Mouse (Mus musculus) testis, postnatal 10 days (tissue): Measurements from ENCODE around the gene Ces3b.
A peak's percentile ranks its signal among the peaks of the same experiment; 100 is the strongest.
"Not testable (repeated sequence)": the region's sequence is repeated elsewhere in the genome, so short reads cannot be mapped to it uniquely, and the experiment has no call there.

Experiments used
- DNase-seq: peaks from one replicate; pipeline ENCODE4 v3.0.0; 2021; ENCODE audit warnings: low spot score

Ces3b gene

GRCm38 (mm10) chr8:105083449-105084050, at the start of gene Ces3b:
Gene Ces3b (plus strand): TSS chr8:105083753.
- no peak for DNase-seq

- no peak for DNase-seq
Measured at GRCm38 (mm10) chr8:105043510-105043909, 40.0 kb upstream of the Ces3b start.

GRCm38 (mm10) chr8:105045824-105046401, 37.6 kb upstream of the Ces3b start:
- no peak for DNase-seq

- no peak for DNase-seq
Measured at GRCm38 (mm10) chr8:105048371-105048854, 35.1 kb upstream of the Ces3b start, which contains the start of gene Ces3a. Gene Ces3a (plus strand): TSS chr8:105048601.

GRCm38 (mm10) chr8:105056211-105056610, 27.3 kb upstream of the Ces3b start:
- no peak for DNase-seq

GRCm38 (mm10) chr8:105060056-105060455, 23.5 kb upstream of the Ces3b start:
- no peak for DNase-seq

- peak; percentile 63 for DNase-seq
Measured at GRCm38 (mm10) chr8:105066761-105067160, 16.8 kb upstream of the Ces3b start.

GRCm38 (mm10) chr8:105067905-105068304, 15.6 kb upstream of the Ces3b start:
- DNase-seq: not testable (repeated sequence)

- DNase-seq: no peak
Measured at GRCm38 (mm10) chr8:105068971-105069370, 14.6 kb upstream of the Ces3b start.

GRCm38 (mm10) chr8:105076601-105077000, 7.0 kb upstream of the Ces3b start:
- no peak for DNase-seq

- no peak for DNase-seq
Measured at GRCm38 (mm10) chr8:105077071-105077470, 6.5 kb upstream of the Ces3b start.

- no peak for DNase-seq
Measured at GRCm38 (mm10) chr8:105078591-105078990, 5.0 kb upstream of the Ces3b start.

- no peak for DNase-seq
Measured at GRCm38 (mm10) chr8:105080814-105081336, 2.7 kb upstream of the Ces3b start.

- DNase-seq: not testable (repeated sequence)
Measured at GRCm38 (mm10) chr8:105088166-105088565, 4.6 kb downstream of the Ces3b start.

GRCm38 (mm10) chr8:105088581-105088980, 5.0 kb downstream of the Ces3b start:
- no peak for DNase-seq

- no peak for DNase-seq
Measured at GRCm38 (mm10) chr8:105093992-105094391, 10.4 kb downstream of the Ces3b start.

GRCm38 (mm10) chr8:105102101-105102785, 18.7 kb downstream of the Ces3b start:
- DNase-seq: not testable (repeated sequence)

GRCm38 (mm10) chr8:105103701-105104100, 20.1 kb downstream of the Ces3b start:
- DNase-seq: not testable (repeated sequence)

- no peak for DNase-seq
Measured at GRCm38 (mm10) chr8:105104220-105104619, 20.7 kb downstream of the Ces3b start.

- no peak for DNase-seq
Measured at GRCm38 (mm10) chr8:105129864-105130263, 46.3 kb downstream of the Ces3b start.

- DNase-seq: no peak
Measured at GRCm38 (mm10) chr8:105131509-105131908, 48.0 kb downstream of the Ces3b start, which contains the start of gene Ces4a. Gene Ces4a (plus strand): TSS chr8:105131800.

GRCm38 (mm10) chr8:105138423-105138822, 54.9 kb downstream of the Ces3b start:
- DNase-seq: peak; percentile 89

- DNase-seq: peak; percentile 53
Measured at GRCm38 (mm10) chr8:105142395-105142794, 58.8 kb downstream of the Ces3b start.
